Mouse (Mus musculus) C2C12 (cell line): ENCODE measurements around the gene Popdc3.

ENCODE experiments used
- CEBPB ChIP-seq: IDR thresholded peaks from one replicate; pipeline ENCODE4 v1.6.1; 2011; ENCODE audit warnings: low read depth, mild to moderate bottlenecking, control low read depth, moderate library complexity
- CTCF ChIP-seq: IDR thresholded peaks from one replicate; pipeline ENCODE4 v1.5.1; 2011; ENCODE audit not compliant: control insufficient read depth, insufficient read depth, insufficient read length
- FOSL1 ChIP-seq: IDR thresholded peaks from one replicate; pipeline ENCODE4 v1.8.0; 2011; ENCODE audit warnings: mild to moderate bottlenecking, low read length; ENCODE audit not compliant: poor library complexity, insufficient read depth, severe bottlenecking
- MAX ChIP-seq: IDR thresholded peaks from one replicate; pipeline ENCODE4 v1.6.1; 2011; ENCODE audit warnings: mild to moderate bottlenecking, control low read depth
- MYOD1 ChIP-seq: IDR thresholded peaks from one replicate; pipeline ENCODE4 v1.6.1; 2011; ENCODE audit warnings: low read depth; ENCODE audit not compliant: control insufficient read depth, insufficient read length
- MYOG ChIP-seq: IDR thresholded peaks from one replicate; pipeline ENCODE4 v1.6.1; 2011; ENCODE audit not compliant: control insufficient read depth, insufficient read length; ENCODE audit errors: extremely low read depth
- USF1 ChIP-seq: IDR thresholded peaks from one replicate; pipeline ENCODE4 v1.6.1; 2011; ENCODE audit warnings: low read depth, mild to moderate bottlenecking, control low read depth, moderate library complexity

DNA sequence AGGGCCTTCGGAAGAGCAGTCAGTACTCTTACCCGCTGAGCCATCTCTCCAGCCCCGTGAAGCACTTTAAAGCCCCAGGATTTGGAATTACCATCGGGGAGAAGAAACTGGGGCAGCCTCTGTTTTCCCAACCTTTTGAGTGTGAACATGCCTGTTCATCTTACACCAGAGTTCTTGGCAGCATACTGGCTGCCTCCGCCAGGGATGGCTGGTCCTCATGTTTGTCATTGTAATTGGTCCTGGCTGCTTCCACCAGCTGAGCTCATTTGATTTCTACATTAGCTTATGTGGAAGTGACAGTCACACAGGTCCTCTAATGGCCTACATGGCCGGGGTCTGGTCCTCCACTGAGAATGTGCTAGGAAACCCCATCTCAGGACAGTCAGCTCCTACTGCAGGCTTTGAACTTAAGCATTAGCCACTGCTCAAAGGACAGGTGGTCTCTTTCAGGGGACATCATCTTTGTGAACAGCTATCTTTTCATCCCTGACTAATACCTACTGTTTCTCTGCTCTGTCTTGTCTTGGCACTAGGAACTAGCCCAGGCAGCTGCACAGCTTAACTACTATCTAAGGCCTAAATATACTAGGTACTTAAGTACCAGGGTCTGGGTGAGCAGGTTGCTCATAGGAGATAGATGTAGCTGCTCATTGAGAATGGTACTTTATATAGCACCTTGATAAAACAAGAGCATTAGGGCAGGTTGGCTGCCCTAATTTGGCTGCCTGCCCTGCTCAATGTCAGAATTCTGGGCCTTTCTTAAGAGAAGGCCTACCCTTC lies 33.7 kb upstream of the Popdc3 start:
- TF ChIP-seq CTCF, result no peak
- TF ChIP-seq USF1, result no peak
- no peak for TF ChIP-seq MAX
- no peak for TF ChIP-seq MYOD1
- no peak for TF ChIP-seq MYOG
- no peak for TF ChIP-seq CEBPB
- TF ChIP-seq FOSL1, result no peak
